Mouse (Mus musculus) testis, adult 2 months (tissue): ENCODE data around the gene Shld1.

Experiments
- CTCF ChIP-seq: fragments of 200-500 bp; IDR thresholded peaks from 2 replicates; pipeline ENCODE4 v1.5.1; 2012; ENCODE audit warnings: low read depth, mild to moderate bottlenecking, inconsistent platforms, low read length, moderate library complexity; ENCODE audit not compliant: control insufficient read depth, insufficient read depth, insufficient replicate concordance
- POLR2A ChIP-seq: fragments of 200-500 bp; IDR thresholded peaks from 2 replicates; pipeline ENCODE4 v1.6.1; 2012; ENCODE audit warnings: low read depth, mild to moderate bottlenecking, inconsistent platforms, low read length, moderate library complexity; ENCODE audit not compliant: control insufficient read depth

DNA sequence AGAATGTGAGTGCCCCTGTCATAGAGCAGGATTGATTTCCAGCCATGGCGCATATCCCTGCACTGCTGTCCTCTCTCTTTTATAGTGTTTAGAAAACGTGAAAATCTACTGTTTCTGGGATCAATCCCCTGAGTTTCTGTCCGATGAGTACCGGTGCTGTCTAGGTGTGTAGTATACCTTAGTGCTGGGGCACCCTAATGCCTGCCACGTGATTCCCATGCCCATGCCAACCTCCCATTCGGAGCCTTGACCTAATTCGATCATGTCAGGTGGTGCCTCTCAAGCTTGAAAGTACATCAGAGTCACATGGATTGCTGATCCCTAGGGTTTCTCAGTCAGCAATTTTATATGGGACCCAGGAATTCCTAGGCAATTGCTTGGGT lies 107.5 kb downstream of the Shld1 start:
- no peak for TF ChIP-seq CTCF
- no peak for TF ChIP-seq POLR2A
